Mouse (Mus musculus) CH12F3 (cell line): ENCODE data around the gene 3100002H09Rik.

Experiments used
- in situ Hi-C: fragments of 300-500 bp; cut with MboI; formaldehyde crosslinking; loops from 2 replicates; pipeline ENCODE4 v1.14.3; 2020; ENCODE audit warnings: low sequenced_read_pairs

The 3100002H09Rik gene

DNA sequence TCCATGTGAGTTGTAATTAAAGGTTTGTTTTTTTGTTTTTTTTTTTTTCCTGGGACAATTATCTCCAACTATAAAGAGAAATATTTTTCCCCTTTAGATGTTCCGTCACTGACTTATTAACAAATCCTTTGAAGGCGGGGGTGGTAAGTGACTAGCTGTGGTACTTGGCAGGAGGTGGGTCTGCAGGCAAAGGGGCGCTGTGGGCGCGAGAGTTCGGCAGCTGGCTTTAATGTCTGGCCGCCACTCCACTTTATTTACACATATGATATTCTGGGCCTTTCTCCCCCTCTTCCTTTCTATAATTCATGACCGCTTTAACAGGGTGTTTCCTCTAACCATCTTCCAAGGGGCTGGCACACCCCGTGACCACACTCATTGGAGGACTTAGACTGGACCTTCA lies 5.4 kb upstream of the 3100002H09Rik start:
- in situ Hi-C loops: no loop called here

DNA sequence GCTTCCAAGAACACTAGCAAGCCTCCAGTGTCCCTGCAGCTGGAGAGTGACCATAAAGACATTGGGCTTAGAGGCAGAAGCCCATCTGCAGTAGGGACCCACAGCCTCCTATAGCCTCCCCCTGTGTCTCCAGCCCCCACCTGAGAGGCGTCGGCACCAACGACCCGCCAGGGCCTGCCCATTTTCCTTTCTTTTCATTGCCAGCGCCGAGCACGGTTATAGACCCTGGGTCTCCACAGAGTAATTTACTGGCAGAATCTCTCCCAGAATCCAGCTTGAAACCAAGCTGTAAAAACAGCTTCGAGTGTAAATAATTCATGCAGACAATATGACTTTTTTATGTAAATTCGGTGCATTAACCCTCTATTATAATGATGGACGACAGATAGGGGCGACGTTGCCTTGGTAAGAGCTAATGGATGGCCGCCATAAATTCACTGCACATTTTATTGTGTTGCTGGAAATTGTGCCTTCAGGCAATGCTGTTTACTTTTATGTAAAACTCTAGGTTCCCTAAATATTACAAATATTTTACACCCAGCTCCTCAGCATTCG lies 4.9 kb upstream of the 3100002H09Rik start:
- in situ Hi-C loops: no loop called here

DNA sequence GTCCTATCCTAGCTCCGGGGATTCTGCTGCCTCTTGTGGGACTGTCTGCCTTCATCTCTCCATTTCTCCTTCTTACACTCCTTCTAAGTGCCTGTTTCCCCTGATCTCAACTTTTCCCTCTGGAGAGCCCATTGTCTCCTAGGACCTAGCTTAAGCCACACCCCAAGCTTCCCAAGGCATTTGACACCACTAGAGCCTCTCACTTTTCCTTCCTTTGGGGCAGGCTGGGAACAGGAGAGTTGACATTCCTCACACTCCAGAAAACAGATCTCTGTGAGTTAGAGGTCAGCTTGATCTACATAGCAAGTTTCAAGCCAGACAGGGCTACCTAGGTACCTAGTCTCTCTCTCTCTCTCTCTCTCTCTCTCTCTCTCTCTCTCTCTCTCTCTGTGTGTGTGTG lies 3.6 kb upstream of the 3100002H09Rik start:
- in situ Hi-C loops: no loop called here

DNA sequence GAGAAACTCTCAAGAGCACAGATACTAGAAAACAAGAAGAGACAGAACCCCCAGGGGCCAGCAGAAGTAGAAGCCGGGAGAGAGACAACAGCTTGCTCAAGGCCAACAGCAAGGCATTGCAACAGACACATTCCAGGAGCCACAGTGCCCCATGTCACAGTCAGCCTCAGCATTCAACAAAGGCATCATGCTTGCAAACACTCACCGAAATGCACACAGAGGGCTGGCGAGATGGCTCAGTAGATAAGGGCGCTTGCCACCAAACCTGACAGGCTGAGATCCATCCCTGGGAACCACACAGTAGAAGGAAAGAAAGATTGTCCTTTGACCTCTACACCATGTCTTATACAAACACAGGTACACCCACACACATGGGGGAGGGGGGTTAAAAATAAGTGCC lies 1.2 kb upstream of the 3100002H09Rik start:
- in situ Hi-C loops: no loop called here

DNA sequence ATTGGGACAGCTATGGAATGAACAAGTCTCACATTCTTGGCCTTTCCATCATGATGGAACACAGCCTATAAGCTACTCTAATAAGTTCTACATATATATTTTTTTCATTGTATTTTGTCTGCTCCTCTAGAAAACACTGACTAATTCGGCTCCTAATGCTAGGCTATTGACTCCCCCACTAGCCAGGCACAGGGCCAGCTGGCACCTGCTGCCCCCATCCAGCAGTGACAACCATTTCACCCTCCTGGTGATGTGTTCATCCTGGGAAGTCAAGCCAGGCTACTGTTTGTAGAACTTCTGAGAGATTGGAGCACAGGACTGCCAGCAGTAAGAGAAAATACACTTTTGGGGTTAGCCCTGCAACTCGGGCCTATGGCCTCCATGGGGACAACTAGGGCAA lies 537 bp downstream of the 3100002H09Rik start:
- in situ Hi-C loops: no loop called here

DNA sequence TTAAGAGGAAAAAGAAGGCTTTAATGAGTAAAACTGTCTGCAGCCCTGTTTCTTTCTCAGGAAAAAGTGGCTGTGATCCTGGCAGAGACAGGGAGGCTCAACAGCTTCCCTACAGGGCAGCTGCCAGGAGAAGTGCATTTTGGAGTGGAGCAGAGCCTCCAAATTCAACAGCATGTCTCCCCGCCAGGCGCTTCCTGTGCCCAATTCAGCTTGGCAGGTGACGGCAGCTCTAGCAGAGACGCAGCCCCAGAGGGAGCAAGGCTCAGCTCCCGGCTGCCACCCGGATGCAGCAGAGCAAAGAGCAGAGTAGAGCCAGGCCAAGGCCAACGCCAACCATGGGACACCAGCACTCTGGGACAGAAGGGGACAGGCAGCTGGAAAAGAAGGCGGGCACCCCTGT lies 3.4 kb downstream of the 3100002H09Rik start:
- in situ Hi-C loops: no loop called here

DNA sequence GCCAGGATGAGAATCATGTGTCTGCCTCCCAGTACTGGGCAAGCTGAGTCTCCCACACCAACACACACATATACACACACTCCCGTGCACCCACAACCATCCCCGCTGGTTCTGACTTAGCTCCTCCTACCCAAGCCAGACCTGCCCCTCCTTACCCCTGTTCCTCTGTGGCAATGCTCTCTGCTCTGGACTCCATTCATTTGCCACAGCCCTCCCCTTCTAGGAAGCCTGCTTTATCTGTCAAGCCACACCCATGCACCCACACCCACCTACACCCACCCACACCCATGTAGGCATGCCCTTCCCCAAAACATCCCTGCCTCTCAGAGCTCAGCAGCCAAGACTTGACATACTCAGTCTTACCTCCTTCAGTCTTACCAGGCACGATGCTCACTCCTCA lies 4.4 kb downstream of the 3100002H09Rik start:
- in situ Hi-C loops: no loop called here

DNA sequence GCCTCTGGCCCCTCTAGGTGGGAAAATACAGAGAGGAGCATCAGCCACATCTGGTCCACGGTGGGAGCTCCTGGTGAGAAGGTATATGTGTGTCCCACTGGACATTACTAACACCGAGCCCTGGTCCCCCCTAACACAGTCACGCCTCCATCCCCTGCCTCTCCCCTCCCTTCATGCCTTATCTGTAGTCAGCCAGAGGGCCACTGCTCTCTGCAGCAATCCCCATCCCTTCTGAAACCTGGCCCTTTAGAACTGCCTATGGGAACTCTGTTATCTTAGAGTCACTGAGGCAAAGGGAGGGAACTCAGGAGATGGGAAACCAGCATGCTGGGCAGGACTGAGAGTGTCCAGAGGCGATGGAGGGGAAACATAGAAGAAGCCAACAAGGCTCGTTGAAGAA lies 5.3 kb downstream of the 3100002H09Rik start:
- in situ Hi-C loops: no loop called here

DNA sequence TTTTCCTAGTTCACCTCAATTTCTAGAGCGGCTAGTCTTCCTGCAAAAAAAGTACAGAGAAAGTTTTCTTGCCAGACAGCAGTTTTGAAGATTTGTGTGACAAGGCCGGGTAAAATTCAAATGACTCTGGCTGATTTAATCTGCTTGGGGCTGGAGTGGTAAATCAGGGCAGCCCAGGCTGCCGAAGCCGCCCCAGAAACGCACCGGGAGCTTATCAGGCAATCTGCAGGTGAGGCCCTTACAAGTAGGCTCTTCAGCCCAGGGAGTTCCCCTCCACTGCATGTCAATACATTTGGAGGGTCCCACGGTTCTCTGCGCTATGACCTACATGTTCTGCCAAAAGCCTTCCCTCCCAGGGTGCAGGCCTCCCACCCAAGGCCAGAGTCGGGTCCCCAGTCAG lies 6.9 kb downstream of the 3100002H09Rik start:
- in situ Hi-C loops: no loop called here

DNA sequence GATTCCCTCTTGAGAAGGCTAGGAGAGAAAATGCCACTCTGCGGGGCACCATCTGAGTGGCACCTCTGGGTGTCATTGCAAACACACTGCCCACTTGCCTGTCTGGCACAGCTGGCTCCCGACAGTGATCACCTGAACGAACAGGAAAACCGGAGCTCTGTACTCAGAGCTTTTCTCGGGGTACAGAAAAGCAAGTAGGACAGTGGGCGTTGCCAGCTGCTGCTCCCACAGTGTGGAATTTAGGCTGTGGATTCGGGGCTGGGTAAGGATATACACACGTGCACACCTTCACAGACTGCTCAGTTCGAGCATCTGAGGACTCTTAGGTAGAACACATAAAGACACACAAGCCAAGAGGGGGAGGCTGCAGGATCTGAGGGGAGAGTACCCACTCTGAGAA lies 14.7 kb downstream of the 3100002H09Rik start:
- in situ Hi-C loops: no loop called here

DNA sequence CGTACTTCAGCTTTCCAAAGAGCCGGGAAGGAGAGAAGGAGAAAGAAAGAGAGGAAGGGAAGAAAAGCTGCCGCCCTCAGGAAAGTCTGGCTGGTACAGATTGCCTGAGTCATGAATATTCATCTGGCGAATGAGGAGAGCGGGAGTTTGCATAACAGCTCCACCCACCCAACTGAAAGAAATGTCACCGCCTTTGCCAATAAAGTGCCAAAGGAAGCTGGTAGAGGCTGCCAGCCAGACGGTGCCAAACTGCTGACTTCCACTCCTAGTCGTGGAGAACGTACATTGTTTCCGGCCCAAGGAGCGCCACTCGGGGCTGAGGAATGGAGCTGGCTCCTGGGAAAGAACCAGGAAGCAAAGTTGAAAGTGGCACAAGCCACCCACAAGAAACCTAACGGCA lies 15.7 kb downstream of the 3100002H09Rik start:
- in situ Hi-C loops: no loop called here

DNA sequence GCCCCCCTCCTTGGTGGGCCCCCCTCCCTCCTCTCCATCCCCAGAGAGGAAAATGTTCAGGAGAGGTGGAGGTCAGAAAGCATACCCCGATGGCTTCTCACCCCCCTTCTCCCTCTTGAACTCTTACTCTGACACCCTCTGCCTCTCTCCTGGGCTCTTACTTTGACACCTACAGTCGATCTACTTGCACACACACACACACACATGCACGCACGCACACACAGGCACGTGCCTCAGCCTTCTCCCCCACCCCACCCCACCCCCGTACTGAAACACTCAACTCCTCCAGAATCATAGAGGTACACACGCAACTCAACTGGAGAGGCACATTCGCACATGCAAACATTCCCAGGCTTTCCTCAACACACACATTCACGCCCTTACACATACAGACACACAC lies 16.9 kb downstream of the 3100002H09Rik start:
- in situ Hi-C loops: no loop called here

DNA sequence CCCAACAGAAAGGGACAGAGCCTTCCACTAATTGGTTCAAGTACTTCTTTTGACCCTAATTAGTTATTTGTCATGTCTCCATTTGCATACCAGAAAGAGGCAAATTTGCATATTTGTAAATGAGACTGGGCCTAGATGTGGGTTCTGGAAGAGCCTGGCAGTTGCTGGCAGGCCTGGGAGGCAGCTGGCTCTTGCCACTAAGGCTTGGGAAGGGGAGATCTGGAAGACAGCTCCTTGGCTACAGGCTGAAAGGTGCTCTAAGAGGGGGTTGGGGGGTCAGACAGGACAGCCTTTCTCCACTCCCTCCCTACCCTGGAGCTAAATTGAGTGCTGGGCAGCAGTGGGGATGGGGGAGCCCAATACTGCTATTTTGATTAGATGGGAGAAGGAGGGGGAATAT lies 17.4 kb downstream of the 3100002H09Rik start:
- in situ Hi-C loops: no loop called here

DNA sequence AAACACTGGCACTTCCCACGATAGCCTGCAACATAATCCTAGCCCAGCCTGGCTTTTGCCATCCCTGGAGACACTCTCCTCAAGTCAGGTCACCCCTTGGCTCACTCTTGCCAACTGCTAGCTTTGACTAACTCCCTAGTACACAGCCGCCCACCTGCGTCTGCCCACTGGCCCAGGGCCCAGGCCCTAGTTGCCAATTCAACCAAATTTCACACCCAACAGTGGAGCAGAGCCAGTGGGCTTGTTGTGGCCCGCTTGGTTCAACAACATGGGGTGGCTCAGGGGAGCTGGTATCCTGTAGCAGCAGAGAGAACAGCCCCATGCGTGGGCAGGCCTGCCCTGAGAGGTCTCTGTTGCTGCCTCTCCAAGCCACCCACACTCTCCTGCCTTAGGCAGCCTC lies 18.4 kb downstream of the 3100002H09Rik start:
- in situ Hi-C loops: no loop called here

DNA sequence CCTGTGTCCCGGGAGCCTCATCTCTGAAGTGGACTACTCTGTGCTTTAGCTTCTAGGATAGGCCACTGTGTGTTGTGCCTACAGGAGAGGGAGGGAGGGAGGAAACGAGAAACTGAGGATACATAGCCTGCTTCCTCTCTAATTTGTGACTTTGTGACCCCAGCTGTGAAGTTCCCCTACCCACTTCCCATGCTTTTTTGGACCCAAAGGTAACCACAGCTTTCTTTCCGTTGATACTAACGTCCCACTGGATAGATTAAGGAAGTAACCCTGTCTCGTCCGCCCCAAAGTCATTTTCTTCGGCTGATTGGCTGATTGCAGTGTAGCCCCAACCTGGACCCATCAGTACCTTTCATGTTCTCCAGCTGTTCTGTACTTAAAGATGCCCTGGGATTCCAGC lies 29.9 kb downstream of the 3100002H09Rik start:
- in situ Hi-C loops: no loop called here

DNA sequence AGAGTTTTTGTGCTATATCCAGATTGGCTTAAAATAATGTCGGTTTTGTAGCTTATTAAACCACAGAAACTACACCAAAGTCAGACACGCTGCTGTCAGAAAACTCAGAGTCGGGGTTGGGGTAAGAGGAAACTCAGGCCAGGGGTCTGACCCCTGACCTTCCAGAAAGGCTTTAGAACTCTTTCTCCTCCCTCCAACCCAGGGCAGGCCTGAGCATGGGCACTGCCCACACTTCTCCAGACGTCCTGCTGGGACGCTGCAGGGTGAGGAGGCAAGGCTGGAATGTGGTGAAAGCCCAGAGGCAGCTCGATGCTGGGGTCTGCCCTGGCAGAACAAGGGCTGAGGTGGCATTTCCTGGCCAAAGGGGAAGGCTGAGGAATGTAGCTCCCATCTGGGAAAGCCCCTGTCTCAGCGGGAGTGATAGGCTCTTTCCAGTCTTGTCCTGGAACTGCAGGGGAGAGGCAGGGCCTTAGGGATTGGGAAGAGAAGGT lies 34.6 kb downstream of the 3100002H09Rik start:
- in situ Hi-C loops: no loop called here

DNA sequence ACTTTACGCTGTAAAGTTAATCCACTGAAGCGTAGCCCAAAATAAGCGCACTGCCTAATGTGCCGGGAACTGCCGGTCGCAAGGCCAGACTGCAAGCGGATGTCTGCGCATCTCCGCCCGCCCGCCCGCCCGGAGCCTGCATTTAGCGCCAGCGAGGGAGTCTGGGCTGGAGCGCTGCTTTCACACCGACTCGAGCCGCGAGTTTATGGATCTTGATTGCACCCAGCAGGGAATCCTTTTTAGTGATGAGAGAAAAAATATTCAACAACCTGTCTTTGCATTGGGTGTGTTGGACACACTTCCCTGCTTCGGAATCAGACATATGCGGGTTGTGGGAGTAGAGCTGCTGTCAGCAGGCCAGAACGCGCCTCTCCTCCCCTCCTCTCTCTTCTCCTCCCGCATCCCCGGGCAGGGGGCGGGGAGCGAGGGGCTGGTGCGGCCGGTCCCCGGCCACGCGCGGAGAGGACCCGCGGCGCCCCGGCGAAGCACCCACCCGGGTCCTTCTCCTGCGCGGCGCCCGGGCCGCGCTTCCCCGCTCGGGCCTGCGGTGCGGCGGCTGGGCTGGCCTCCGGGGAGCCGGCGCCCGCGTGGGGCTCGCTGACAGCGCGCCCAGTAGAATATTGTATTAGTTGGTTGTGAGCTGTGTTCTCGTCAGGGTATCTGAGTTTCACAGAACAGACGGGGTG lies 35.2 kb downstream of the 3100002H09Rik start:
- in situ Hi-C loops: no loop called here

DNA sequence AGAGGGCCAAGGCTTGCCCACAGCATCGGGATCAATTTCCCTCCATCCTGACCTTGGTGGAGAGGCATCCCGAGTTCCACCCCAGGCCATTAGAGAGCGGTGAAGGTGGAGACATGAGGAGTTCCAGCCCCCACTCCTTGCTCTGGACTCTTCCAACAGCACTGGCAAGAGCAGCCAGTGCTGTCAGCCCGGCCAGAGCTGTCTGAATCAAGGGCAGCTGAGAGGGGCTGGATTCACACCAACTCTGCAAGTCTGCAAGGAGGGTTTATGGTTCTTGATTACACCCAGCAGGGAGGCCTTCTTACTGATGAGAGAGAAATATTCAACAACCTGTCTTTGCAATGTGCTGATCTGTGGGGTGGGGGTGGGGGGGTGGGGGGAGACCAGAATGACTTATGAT lies 37.0 kb downstream of the 3100002H09Rik start:
- in situ Hi-C loops: no loop called here

DNA sequence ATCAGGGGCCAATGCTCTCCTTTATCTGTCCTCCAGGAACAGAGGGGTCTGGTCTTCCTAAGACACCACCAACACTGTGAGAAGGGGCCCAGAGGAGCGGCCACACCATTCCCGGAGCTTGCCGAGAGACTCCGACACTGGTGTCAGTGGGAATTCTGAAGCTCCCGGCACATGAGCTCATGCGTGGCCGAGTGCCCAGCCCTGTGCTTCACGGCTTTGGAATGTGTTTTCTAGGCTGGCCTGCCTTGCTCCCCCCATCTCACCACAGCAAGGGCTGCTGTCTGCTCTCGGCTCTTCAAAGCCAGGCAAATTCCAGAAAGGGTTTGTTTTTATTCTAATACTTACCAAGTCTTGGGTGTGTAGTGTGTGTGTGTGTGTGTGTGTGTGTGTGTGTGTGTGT lies 39.6 kb downstream of the 3100002H09Rik start:
- in situ Hi-C loops: no loop called here

DNA sequence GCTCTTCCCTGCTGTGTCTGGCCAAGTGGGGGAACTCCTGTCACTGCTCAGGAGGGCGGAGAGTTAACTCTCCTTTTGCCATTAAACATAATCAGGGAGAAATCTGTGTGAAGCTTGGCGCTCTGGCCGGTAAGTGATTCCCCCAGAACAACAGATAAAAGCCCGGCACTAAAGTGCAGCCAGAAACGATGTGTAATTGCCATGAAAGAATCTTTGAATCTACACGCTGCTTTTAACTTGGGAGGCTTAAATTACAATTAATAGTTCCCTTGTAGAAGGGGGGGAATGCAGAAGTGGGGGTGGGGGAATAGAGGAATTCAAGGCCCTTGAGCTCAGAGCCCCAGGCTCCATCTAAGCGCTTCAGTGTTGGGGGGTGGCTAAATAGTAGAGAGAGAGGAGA lies 40.9 kb downstream of the 3100002H09Rik start:
- in situ Hi-C loops: no loop called here

DNA sequence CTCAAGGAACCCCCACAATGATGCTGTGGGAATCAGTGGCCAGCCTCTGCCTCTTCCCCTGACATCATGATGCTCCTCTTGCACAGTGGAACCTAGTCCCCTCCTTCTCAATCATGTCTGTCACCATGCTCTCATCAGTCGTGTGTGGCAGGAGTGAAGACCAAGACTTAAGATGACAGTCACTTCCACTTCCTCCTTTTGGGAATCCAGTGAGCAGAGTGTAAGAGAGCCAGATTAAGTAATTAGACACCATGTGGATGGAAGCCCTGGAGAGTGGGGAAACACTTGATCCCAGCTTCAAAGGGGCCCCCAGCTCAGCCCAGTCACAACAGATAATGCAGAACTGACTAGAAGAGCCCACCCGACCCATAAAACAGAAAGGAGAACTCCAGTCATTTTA lies 47.2 kb downstream of the 3100002H09Rik start:
- in situ Hi-C loops: no loop called here

DNA sequence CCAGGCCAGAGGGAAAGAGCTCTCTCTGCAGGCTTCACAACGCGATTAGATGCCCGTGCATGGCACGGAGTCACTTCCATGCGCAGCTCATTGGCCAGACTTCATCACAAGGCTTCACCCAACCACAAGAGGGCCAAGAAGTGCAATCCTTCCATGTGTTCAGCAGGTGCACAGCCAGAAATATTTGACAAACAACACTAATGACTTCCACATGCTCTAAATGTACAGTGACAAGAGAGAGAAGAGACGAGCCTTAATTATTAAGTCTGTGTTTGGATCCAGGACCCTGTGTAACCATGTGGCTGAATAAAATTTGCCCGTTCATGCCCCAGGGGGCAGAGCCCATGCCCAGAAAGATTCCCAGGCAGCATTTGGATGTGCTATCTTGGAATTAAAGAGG lies 47.9 kb downstream of the 3100002H09Rik start:
- in situ Hi-C loops: no loop called here
